Mouse (Mus musculus): ENCODE measurements around the gene Cxcl12.

DNA sequence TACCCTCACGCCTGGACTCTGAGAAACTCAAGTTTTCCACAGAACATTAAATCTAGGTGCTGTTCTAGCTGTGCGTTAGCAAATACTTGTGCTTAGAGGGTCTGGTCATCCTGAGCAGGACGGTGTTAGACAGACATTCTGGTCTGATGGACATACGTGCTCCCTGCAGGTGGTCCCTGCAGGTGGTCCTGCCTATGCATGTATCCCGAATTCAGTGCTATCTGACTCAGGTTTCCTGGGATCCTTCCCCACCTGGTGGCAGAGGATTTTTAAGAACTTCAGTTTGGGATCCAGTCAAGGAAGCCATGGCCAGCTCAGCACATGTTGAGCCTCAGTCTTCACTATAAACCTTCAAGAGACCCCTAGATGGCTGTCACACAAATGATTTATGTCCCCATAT is 4.8 kb upstream of the Cxcl12 start:
- TF ChIP-seq CTCF (IDR thresholded peaks at IDR 0.05; ENCODE audit: control insufficient read depth, insufficient read depth, low read length) (no peak), POLR2A (IDR thresholded peaks at IDR 0.05; ENCODE audit: borderline replicate concordance, control insufficient read depth, low read depth, low read length) (no peak)

Measured in bone marrow, adult 2 months (tissue).